Mouse (Mus musculus) cerebral cortex, adult 2 months (tissue): ENCODE measurements around the gene Usp36.

ENCODE experiments used
- WGBS: fragments of 180-500 bp; shearing (Covaris S2); methylation state at CpG from one replicate; pipeline ENCODE4 v1.1.7; 2018; 5-methylcytosine and 5-hydroxymethylcytosine counted together

The Usp36 gene

GRCm38 (mm10) chr11:118222917-118223316 is 67.1 kb downstream of the Usp36 start:
- 74% methylated on average over 5 of the region's 5 CpGs for WGBS

GRCm38 (mm10) chr11:118222351-118222885 is 67.6 kb downstream of the Usp36 start:
- WGBS, result 45% methylated on average over 6 of the region's 6 CpGs

GRCm38 (mm10) chr11:118220561-118221262 is 69.3 kb downstream of the Usp36 start:
- 18% methylated on average over 7 of the region's 7 CpGs for WGBS

GRCm38 (mm10) chr11:118219066-118219465 is 71.0 kb downstream of the Usp36 start:
- 93% methylated on average over 4 of the region's 4 CpGs for WGBS

GRCm38 (mm10) chr11:118216468-118216867 is 73.6 kb downstream of the Usp36 start:
- 82% methylated on average over 6 of the region's 6 CpGs for WGBS

GRCm38 (mm10) chr11:118215928-118216458 is 74.1 kb downstream of the Usp36 start:
- WGBS, result 61% methylated on average over 5 of the region's 5 CpGs

GRCm38 (mm10) chr11:118212636-118213112 is 77.4 kb downstream of the Usp36 start:
- WGBS, result 30% methylated on average over 7 of the region's 7 CpGs

- WGBS, result 14% methylated on average over 10 of the region's 10 CpGs
These were observed 78.1 kb downstream of the Usp36 start for GRCm38 (mm10) chr11:118211749-118212635.

- 57% methylated on average over 5 of the region's 5 CpGs for WGBS
These were observed 79.1 kb downstream of the Usp36 start for GRCm38 (mm10) chr11:118210962-118211361.

GRCm38 (mm10) chr11:118210116-118210515 is 79.9 kb downstream of the Usp36 start:
- 30% methylated on average over 4 of the region's 4 CpGs for WGBS
